Mouse (Mus musculus) heart, embryonic 14.5 days (tissue): Measurements from ENCODE around the gene Asgr1. TPM values are rescaled to one million over a fixed set of nuclear protein-coding genes. Genes with fewer than 3 reads are reported as not detected.

Source experiments
- ATAC-seq: fragments of 200-750 bp; cut with Nextera tagmentation; 2 replicates; pipeline ENCODE4 v1.8.0; 2017; ENCODE audit warnings: low read depth, moderate TSS enrichment; ENCODE audit not compliant: insufficient number of reproducible peaks, insufficient read depth, low FRiP score
- H3K27ac ChIP-seq, 2 experiments: fragments of 200-500 bp in 1 of 2; fragments of 300-500 bp in 1 of 2; sonication (generic) in 1 of 2; replicated peaks in 1 of 2; 2 replicates each; pipeline ENCODE4 v1.5.1; 2012 to 2014; ENCODE audit warnings: low read depth in 2 of 2, low read length in 2 of 2, control low read depth in 1 of 2, mild to moderate bottlenecking in 1 of 2, mixed read lengths in 1 of 2; ENCODE audit not compliant: control insufficient read depth in 1 of 2, insufficient read depth in 1 of 2
- H3K27me3 ChIP-seq: fragments of 300-500 bp; sonication (generic); 2 replicates; pipeline ENCODE4 v1.6.1; 2014; ENCODE audit warnings: mild to moderate bottlenecking, low read length, control low read depth; ENCODE audit not compliant: control insufficient read depth, insufficient read depth
- H3K36me3 ChIP-seq: fragments of 300-500 bp; sonication (generic); 2 replicates; pipeline ENCODE4 v1.6.1; 2014; ENCODE audit warnings: mild to moderate bottlenecking, control low read depth, low read length, mixed read lengths; ENCODE audit not compliant: control insufficient read depth, insufficient read depth
- H3K4me1 ChIP-seq, 2 experiments: fragments of 200-500 bp in 1 of 2; fragments of 300-500 bp in 1 of 2; sonication (generic) in 1 of 2; 2 replicates each; pipeline ENCODE4 v1.6.1; 2012 to 2014; ENCODE audit warnings: low read length in 2 of 2, control low read depth in 1 of 2, mixed read lengths in 1 of 2; ENCODE audit not compliant: control insufficient read depth in 2 of 2, insufficient read depth in 2 of 2
- H3K4me2 ChIP-seq: fragments of 300-500 bp; sonication (generic); 2 replicates; pipeline ENCODE4 v1.6.1; 2014; ENCODE audit warnings: mild to moderate bottlenecking, low read length
- H3K4me3 ChIP-seq, 2 experiments: fragments of 200-500 bp in 1 of 2; fragments of 300-500 bp in 1 of 2; sonication (generic) in 1 of 2; 2 replicates each; pipeline ENCODE4 v1.5.1; 2012 to 2014; ENCODE audit warnings: low read length in 2 of 2, mild to moderate bottlenecking in 2 of 2, control low read depth in 1 of 2, low read depth in 1 of 2, moderate library complexity in 1 of 2; ENCODE audit not compliant: control insufficient read depth in 1 of 2, insufficient read depth in 1 of 2
- H3K9ac ChIP-seq: fragments of 300-500 bp; sonication (generic); 2 replicates; pipeline ENCODE4 v1.6.1; 2014; ENCODE audit warnings: mild to moderate bottlenecking, low read length
- H3K9me3 ChIP-seq: fragments of 300-500 bp; sonication (generic); 2 replicates; pipeline ENCODE4 v1.6.1; 2016; ENCODE audit warnings: low read length, control low read depth; ENCODE audit not compliant: control insufficient read depth
- WGBS: fragments of 180-500 bp; shearing (Covaris S2); extraction: QIAGEN DNeasy Blood & Tissue Kit; methylation state at CpG from one replicate; pipeline ENCODE4 v1.1.7; 2014; 5-methylcytosine and 5-hydroxymethylcytosine counted together
- polyA plus RNA-seq: library from polyadenylated mRNA; unstranded; fragments of >200 nt; fragmentation: Nextera tagmentation; extraction: Ambion mirVana; gene quantifications from 2 replicates; pipeline ENCODE4 v1.2.1, GENCODE M21; 2014

The Asgr1 gene
- polyA plus RNA-seq, 1 experiment from 2014 or later = not detected

DNA sequence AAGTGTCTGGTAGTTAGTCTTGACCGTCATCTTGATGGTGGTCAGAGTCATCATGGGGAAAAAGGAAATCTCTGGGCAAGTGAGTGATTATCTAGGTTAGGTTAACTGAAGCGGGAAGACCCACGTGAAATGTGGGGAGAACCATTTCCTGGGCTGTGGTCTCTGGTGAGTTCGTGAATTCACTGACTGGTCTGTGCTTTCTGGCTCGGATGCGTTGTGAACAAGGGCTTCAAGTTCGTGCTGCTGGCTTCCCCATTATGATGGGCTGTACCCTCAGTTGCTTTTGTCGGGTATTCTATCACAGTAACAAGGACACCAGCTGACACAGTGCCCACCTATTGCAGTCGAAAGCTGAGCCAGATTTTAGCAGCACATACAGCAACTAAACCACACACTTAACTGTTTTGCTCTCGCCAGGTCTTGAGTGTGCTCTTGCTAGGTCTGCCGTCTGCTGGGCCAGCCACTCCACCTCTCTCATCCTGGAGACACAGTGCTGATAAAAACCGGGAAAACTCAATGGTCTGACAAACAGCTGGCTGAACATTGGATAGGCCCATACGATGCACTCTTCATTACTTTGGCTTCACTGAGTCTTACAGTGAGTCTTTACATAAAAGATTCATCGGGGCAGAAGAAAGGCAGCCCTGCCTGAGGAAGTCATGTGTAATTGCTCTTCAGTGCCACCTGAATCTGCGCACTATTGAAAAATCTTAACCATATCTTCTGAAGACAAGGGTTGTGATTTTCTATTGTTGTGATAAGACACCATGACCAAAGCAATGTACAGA, 27.1 kb downstream of the Asgr1 start:
- no peak overlapping the region for H3K4me2 ChIP-seq
- no peak overlapping the region for H3K27ac ChIP-seq
- WGBS = 77% methylated on average over 15 of the region's 15 CpGs
- ATAC-seq = no peak
- no peaks in the 10 kb centered on the region for H3K27me3 ChIP-seq
- no peaks in the 10 kb centered on the region for H3K9me3 ChIP-seq
- H3K4me3 ChIP-seq = no peak overlapping the region
- no peaks in the 10 kb centered on the region for H3K36me3 ChIP-seq
- H3K9ac ChIP-seq = no peak overlapping the region
- peaks cover 0 to 4% of the 10 kb centered on the region in 2 experiments; a peak in 1 of 4 replicates for H3K4me1 ChIP-seq

DNA sequence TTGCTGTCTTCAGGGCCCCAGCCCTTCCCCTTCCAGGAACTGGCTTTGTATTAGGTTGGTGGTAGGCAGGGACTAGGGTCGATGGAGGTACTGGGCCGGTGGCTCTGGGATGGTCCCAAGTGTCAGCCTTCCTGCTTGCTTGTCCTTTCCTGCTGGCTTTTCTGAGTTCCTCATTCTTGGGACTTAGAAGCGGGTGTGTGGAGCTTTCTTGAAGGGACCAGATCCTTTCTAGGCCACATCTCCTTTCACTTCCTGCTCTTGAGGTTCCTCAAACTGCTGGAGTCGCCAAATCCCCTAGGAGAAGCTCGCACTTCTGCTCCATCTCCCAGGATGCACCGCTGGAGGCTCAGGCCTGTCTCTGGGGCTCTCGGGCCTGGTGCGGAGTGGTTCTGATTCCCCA, 30.7 kb downstream of the Asgr1 start:
- WGBS = 81% methylated on average over 8 of the region's 8 CpGs
- Histone ChIP-seq H3K9ac (no peak overlapping the region), H3K36me3 (no peaks in the 10 kb centered on the region), H3K4me2 (no peak overlapping the region), H3K4me1 (peaks cover 0 to 4% of the 10 kb centered on the region in 2 experiments; a peak in 1 of 4 replicates), H3K4me3 (no peak overlapping the region), H3K27ac (no peak overlapping the region), H3K9me3 (no peaks in the 10 kb centered on the region), H3K27me3 (no peaks in the 10 kb centered on the region)
- no peak for ATAC-seq

GRCm38 (mm10) chr11:70091986-70092783, 38.3 kb downstream of the Asgr1 start, which contains the start of gene Asgr2:
Gene Asgr2 (plus strand): TSS chr11:70092644.
- Histone ChIP-seq H3K4me1 (no peaks in the 10 kb centered on the region), H3K36me3 (no peaks in the 10 kb centered on the region), H3K4me3 (no peak within 1 kb of the TSS), H3K9me3 (no peaks in the 10 kb centered on the region), H3K27ac (no peak within 1 kb of the TSS), H3K4me2 (no peak within 1 kb of the TSS), H3K27me3 (no peaks in the 10 kb centered on the region), H3K9ac (no peak within 1 kb of the TSS)
- ATAC-seq = no peak
- WGBS = 71% methylated on average over 12 of the region's 12 CpGs

DNA sequence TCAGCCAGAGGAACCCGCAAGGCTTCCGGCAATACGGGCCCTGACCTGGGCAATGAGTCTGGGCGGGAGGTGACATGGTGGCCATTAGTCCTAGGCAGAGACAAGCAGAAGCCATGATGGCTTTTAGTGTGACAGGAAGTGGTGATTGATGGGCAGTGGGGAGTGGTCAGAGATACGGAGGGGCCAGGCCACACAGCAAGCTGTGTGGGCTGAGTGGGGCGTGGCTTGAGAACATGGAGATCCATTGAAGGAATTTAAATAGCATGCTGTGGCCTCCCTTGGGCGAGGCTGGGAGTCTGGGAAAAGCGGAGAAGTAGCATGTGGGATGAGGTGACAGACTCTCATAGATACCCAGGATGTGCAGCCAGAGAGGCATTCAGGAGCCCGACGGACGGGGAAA, 43.5 kb downstream of the Asgr1 start:
- ATAC-seq = no peak
- Histone ChIP-seq H3K27me3 (no peaks in the 10 kb centered on the region), H3K36me3 (no peaks in the 10 kb centered on the region), H3K4me1 (no peaks in the 10 kb centered on the region), H3K4me3 (no peak overlapping the region), H3K27ac (no peak overlapping the region), H3K9ac (no peak overlapping the region), H3K4me2 (no peak overlapping the region), H3K9me3 (no peaks in the 10 kb centered on the region)
- 73% methylated on average over 11 of the region's 11 CpGs for WGBS

GRCm38 (mm10) chr11:70099102-70099501, 45.2 kb downstream of the Asgr1 start:
- Histone ChIP-seq H3K9me3 (no peaks in the 10 kb centered on the region), H3K4me3 (no peak overlapping the region), H3K9ac (no peak overlapping the region), H3K27me3 (no peaks in the 10 kb centered on the region), H3K27ac (no peak overlapping the region), H3K4me2 (no peak overlapping the region), H3K4me1 (no peaks in the 10 kb centered on the region), H3K36me3 (no peaks in the 10 kb centered on the region)
- ATAC-seq = no peak
- 82% methylated on average over 2 of the region's 2 CpGs for WGBS

DNA sequence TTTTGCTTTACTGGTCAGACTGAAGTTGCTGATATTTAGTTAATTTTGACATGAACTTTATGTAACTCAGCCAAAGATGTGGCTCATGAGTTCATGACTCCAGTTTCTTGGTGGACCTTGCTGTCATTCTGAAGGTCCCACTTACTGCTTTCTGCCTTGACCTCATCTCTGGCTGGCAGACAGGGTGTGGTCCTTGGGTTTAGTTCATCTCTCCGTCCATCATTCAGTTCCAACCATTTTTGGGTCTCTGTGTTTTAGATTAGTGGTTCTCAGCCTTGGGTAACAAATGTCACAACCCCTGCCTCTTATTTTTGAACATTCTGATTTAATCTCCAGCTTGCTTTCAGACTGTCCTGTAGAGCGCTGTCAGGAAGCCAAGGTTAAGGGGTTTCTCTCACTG, 45.9 kb downstream of the Asgr1 start:
- H3K27ac ChIP-seq = no peak overlapping the region
- no peaks in the 10 kb centered on the region for H3K4me1 ChIP-seq
- ATAC-seq = no peak
- WGBS = 76% methylated on average over 2 of the region's 2 CpGs
- no peak overlapping the region for H3K9ac ChIP-seq
- no peak overlapping the region for H3K4me2 ChIP-seq
- no peaks in the 10 kb centered on the region for H3K27me3 ChIP-seq
- H3K4me3 ChIP-seq = no peak overlapping the region
- no peaks in the 10 kb centered on the region for H3K9me3 ChIP-seq
- no peaks in the 10 kb centered on the region for H3K36me3 ChIP-seq

- no peak for ATAC-seq
- Histone ChIP-seq H3K36me3 (no peaks in the 10 kb centered on the region), H3K9me3 (no peaks in the 10 kb centered on the region), H3K4me3 (no peak overlapping the region), H3K4me1 (no peaks in the 10 kb centered on the region), H3K9ac (no peak overlapping the region), H3K4me2 (no peak overlapping the region), H3K27ac (no peak overlapping the region), H3K27me3 (no peaks in the 10 kb centered on the region)
- 77% methylated on average over 14 of the region's 14 CpGs for WGBS
These were observed 49.9 kb downstream of the Asgr1 start for GRCm38 (mm10) chr11:70103701-70104315.
